Mouse (Mus musculus) thymus, adult 2 months (tissue): ENCODE measurements around the gene Csrp2. TPM values are rescaled to one million over a fixed set of nuclear protein-coding genes. Genes with fewer than 3 reads are reported as not detected.

ENCODE experiments used
- DNase-seq: peaks from one replicate; pipeline ENCODE4 v3.0.0; 2021
- H3K27ac ChIP-seq: fragments of 200-500 bp; 2 replicates; pipeline ENCODE4 v1.5.1; 2012; ENCODE audit warnings: low read length, control low read depth; ENCODE audit not compliant: control insufficient read depth, insufficient read depth
- H3K27me3 ChIP-seq: fragments of 200-500 bp; 2 replicates; pipeline ENCODE4 v1.6.1; 2012; ENCODE audit warnings: mild to moderate bottlenecking, low read length, moderate library complexity, mixed read lengths; ENCODE audit not compliant: control insufficient read depth, insufficient read depth
- H3K36me3 ChIP-seq: fragments of 200-500 bp; 2 replicates; pipeline ENCODE4 v1.6.1; 2012; ENCODE audit warnings: mild to moderate bottlenecking, low read length, moderate library complexity; ENCODE audit not compliant: control insufficient read depth, insufficient read depth
- H3K4me1 ChIP-seq: fragments of 200-500 bp; replicated peaks from 2 replicates; pipeline ENCODE4 v1.6.1; 2012; ENCODE audit warnings: low read length; ENCODE audit not compliant: control insufficient read depth, insufficient read depth
- H3K4me3 ChIP-seq: fragments of 200-500 bp; 2 replicates; pipeline ENCODE4 v1.5.1; 2012; ENCODE audit warnings: mild to moderate bottlenecking, low read length, control low read depth, moderate library complexity; ENCODE audit not compliant: control insufficient read depth, insufficient read depth
- CTCF ChIP-seq: fragments of 200-500 bp; IDR thresholded peaks from 2 replicates; pipeline ENCODE4 v1.5.1; 2012; ENCODE audit warnings: mild to moderate bottlenecking, control low read depth, low read length, moderate library complexity, borderline replicate concordance; ENCODE audit not compliant: control insufficient read depth, poor library complexity, insufficient read depth; ENCODE audit errors: extremely low read depth
- POLR2A ChIP-seq: fragments of 200-500 bp; IDR thresholded peaks from 2 replicates; pipeline ENCODE4 v1.6.1; 2012; ENCODE audit warnings: mild to moderate bottlenecking, low read length, control low read depth, moderate library complexity; ENCODE audit not compliant: control insufficient read depth, poor library complexity, insufficient read depth; ENCODE audit errors: extremely low read depth
- WGBS: fragments of 180-500 bp; shearing (Covaris S2); methylation state at CpG from one replicate; pipeline ENCODE4 v1.1.7; 2018; 5-methylcytosine and 5-hydroxymethylcytosine counted together
- polyA plus RNA-seq: library from polyadenylated mRNA; depleted of rRNA; stranded (reverse); fragments of >200 nt; gene quantifications from 2 replicates; pipeline ENCODE4 v1.2.3, GENCODE M21; 2012; rRNA removed

The Csrp2 gene
- 10.9 and 16.3 TPM in 2 replicates for polyA plus RNA-seq

- Histone ChIP-seq H3K4me3 (peak within 1 kb of the TSS; percentile 54), H3K36me3 (no peaks in the 10 kb centered on the region), H3K27me3 (peaks cover 5% of the 10 kb centered on the region; the same call in 1 of the 2 replicates), H3K27ac (no peak within 1 kb of the TSS), H3K4me1 (peaks cover 12% of the 10 kb centered on the region)
- peak; percentile 60 for DNase-seq
- TF ChIP-seq POLR2A, result peak; percentile 16; the same call in 1 of the 2 replicates
- TF ChIP-seq CTCF, result no peak
- WGBS, result under 1% methylated on average over 67 of the region's 67 CpGs
Observed at GRCm38 (mm10) chr10:110919531-110920343, at the start of gene Csrp2. Csrp2 (plus strand) TSS chr10:110919789.

GRCm38 (mm10) chr10:110874853-110875252 is 44.7 kb upstream of the Csrp2 start:
- H3K27me3 ChIP-seq, result no peaks in the 10 kb centered on the region
- 94% methylated on average over 8 of the region's 8 CpGs for WGBS
- H3K4me1 ChIP-seq, result no peaks in the 10 kb centered on the region
- TF ChIP-seq CTCF (no peak), POLR2A (no peak)
- no peaks in the 10 kb centered on the region for H3K36me3 ChIP-seq
- H3K4me3 ChIP-seq, result no peak overlapping the region
- H3K27ac ChIP-seq, result no peak overlapping the region
- no peak for DNase-seq

GRCm38 (mm10) chr10:110876956-110877355 is 42.6 kb upstream of the Csrp2 start:
- Histone ChIP-seq H3K27ac (no peak overlapping the region), H3K36me3 (no peaks in the 10 kb centered on the region), H3K4me1 (no peaks in the 10 kb centered on the region), H3K4me3 (no peak overlapping the region), H3K27me3 (no peaks in the 10 kb centered on the region)
- WGBS, result 92% methylated on average over 3 of the region's 3 CpGs
- no peak for DNase-seq
- TF ChIP-seq CTCF (no peak), POLR2A (no peak)

- no peak for DNase-seq
- WGBS, result 86% methylated on average over 8 of the region's 8 CpGs
- Histone ChIP-seq H3K27me3 (no peaks in the 10 kb centered on the region), H3K27ac (no peak overlapping the region), H3K4me1 (no peaks in the 10 kb centered on the region), H3K36me3 (no peaks in the 10 kb centered on the region), H3K4me3 (no peak overlapping the region)
- TF ChIP-seq POLR2A (no peak), CTCF (no peak)
Observed at GRCm38 (mm10) chr10:110877851-110878250, 41.7 kb upstream of the Csrp2 start.

- H3K27ac ChIP-seq, result no peak overlapping the region
- no peaks in the 10 kb centered on the region for H3K4me1 ChIP-seq
- no peaks in the 10 kb centered on the region for H3K27me3 ChIP-seq
- H3K36me3 ChIP-seq, result no peaks in the 10 kb centered on the region
- WGBS, result 83% methylated on average over 5 of the region's 5 CpGs
- H3K4me3 ChIP-seq, result no peak overlapping the region
- no peak for TF ChIP-seq CTCF
- no peak for TF ChIP-seq POLR2A
- no peak for DNase-seq
Observed at GRCm38 (mm10) chr10:110878641-110879040, 40.9 kb upstream of the Csrp2 start.

- Histone ChIP-seq H3K27me3 (no peaks in the 10 kb centered on the region), H3K4me1 (no peaks in the 10 kb centered on the region), H3K4me3 (no peak overlapping the region), H3K36me3 (no peaks in the 10 kb centered on the region), H3K27ac (no peak overlapping the region)
- DNase-seq, result no peak
- TF ChIP-seq CTCF, result no peak
- TF ChIP-seq POLR2A, result no peak
- 81% methylated on average over 7 of the region's 7 CpGs for WGBS
Observed at GRCm38 (mm10) chr10:110879426-110880066, 40.0 kb upstream of the Csrp2 start.
